Mouse (Mus musculus) embryo, embryonic 9.5 days (tissue): ENCODE measurements around the gene Taf15.

Experiments
- DNase-seq: peaks from one replicate; pipeline ENCODE4 v3.0.0-alpha.2; 2017; ENCODE audit errors: extremely low spot score

The Taf15 gene

GRCm38 (mm10) chr11:83472324-83473234, at the start of gene Taf15:
TSS of gene Taf15 (plus strand) at chr11:83473086.
- DNase-seq: peak; percentile 98

- DNase-seq: peak; percentile 72
Observed at GRCm38 (mm10) chr11:83424681-83425080, 48.2 kb upstream of the Taf15 start.

GRCm38 (mm10) chr11:83426964-83427363, 45.9 kb upstream of the Taf15 start:
- no peak for DNase-seq

DNA sequence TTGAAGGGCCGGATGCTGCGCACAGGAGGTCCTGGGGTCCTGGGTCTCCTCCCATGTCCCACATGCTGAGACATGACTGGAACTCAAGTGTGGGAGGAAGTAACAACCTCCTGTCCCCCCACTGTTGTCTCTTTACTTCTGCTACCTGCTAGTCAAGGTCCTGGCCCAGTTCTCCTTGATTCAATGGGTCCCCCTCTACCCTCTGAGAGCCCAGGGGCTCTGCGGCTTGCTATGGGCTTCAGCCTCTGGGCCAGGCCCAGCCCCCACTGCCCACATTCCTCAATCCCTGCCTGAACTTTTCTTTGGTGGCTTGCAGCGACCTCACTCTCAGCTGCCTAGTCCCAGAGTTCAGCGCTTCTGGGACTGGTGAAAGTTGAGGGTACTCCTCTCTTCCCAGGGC, 43.5 kb upstream of the Taf15 start, which contains the start of gene Gas2l2:
Gene Gas2l2 (minus strand): TSS at position 101 of the 400 bp plus-strand sequence.
- no peak for DNase-seq

- DNase-seq: no peak
Observed at GRCm38 (mm10) chr11:83432533-83432932, 40.4 kb upstream of the Taf15 start.

DNA sequence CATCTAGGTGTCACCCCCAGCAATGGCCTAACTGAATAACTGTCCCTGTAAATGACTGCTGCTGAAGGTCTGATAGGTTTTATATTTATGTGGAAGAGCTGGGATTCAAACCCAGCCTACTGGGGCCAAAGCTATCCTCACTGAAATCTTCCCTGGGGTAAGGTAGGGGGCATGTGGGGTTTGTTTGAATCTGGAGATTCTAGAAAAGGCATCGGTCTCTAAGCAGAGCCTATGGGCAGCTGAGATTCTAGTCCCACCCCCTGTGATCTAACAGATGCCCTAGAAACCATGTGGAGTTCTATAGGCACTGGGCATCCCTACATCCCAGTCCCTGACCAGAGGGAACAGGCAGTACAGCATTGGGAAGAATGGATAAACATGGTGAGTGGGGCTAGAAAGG, 35.5 kb upstream of the Taf15 start, which contains the start of gene 1700020L24Rik:
Gene 1700020L24Rik (plus strand): TSS at position 301 of the 400 bp plus-strand sequence.
- no peak for DNase-seq

GRCm38 (mm10) chr11:83439426-83440060, 33.3 kb upstream of the Taf15 start:
- no peak for DNase-seq

- DNase-seq: peak; percentile 88
Observed at GRCm38 (mm10) chr11:83440081-83441064, 32.5 kb upstream of the Taf15 start.

GRCm38 (mm10) chr11:83441235-83441634, 31.7 kb upstream of the Taf15 start:
- no peak for DNase-seq

- peak; percentile 84 for DNase-seq
Observed at GRCm38 (mm10) chr11:83442596-83443267, 30.2 kb upstream of the Taf15 start.

DNA sequence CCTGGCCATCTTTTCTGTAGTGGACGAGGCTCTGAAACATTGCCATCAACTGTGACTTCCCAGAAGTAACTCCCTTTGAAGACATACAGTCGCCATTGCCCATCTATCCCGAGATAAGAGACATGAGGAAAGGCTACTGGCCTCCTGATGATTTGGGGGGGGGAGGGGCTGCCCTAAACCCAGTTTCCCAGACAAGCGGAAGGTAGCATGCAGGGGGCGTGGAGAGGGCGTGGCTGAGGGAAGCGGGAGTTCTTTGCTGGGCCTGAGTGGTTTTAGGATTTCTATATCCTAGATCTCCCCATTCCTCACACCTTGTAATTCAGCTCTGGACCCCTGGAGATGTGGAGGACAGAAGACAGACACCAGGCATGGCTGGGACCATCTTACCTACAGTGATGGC, 29.1 kb upstream of the Taf15 start:
- no peak for DNase-seq

GRCm38 (mm10) chr11:83445001-83445400, 27.9 kb upstream of the Taf15 start:
- DNase-seq: no peak

- DNase-seq: no peak
Observed at GRCm38 (mm10) chr11:83447612-83448011, 25.3 kb upstream of the Taf15 start.

DNA sequence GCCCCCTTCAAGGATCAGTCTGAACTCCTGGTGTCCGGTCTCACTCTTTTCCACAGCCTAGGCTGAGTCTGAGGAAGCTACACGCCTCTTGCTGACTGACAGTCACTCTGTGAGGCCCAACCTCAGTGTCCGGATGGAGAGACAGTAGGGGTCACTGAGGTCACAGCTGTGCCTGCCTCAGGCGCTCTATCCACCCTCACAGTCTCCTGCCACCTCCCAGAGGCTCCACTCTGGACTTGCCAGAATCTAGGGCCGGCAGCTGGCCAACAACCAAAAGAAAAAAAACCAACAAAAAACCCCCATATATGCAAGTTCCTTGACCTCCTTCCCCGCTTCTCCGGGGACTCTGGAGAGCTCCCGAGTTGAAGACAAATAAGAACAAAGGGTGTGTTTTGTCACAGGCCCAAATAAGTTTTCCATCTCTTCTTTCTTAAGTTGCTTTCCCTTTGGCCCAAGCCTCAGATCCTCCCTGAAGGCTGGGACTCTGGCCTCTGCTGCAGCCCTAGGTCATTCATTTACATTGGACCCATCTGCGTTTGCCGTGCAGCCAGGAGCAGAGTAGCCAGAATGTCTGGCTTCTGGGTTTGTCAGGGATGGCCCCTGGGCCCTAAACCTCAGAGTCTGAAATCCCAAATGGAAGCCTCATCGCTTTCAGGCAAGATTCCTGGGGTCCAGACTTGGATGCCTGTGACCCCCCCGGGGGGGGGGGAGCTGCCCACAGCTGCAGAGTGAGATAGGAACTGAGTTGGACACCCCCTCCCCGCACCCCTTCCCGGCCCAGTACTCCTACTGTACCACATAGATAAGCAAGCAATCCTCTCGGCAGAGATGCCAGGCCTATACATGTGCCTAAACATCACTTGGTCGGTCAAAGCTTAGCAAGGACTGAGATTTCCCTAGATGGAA, 24.6 kb upstream of the Taf15 start:
- DNase-seq: peak; percentile 75

DNA sequence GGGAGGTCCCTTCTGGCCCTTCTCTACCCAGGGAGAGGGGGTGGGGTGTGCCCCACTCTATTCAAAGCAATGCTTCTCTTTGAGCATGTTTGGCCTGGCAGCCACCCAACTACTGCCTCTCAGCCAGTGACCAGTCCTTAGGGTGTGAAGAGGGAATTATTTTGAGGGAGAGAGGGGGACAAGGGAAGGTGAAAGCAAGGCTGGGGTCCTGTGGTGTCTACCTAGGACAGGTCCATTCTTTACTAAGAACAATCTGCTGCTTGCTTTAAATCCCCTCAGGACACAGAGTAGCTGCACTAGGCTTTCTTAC, 24.0 kb upstream of the Taf15 start:
- DNase-seq: no peak

- no peak for DNase-seq
Observed at GRCm38 (mm10) chr11:83449298-83449697, 23.6 kb upstream of the Taf15 start.

GRCm38 (mm10) chr11:83450550-83450949, 22.3 kb upstream of the Taf15 start:
- no peak for DNase-seq

GRCm38 (mm10) chr11:83451281-83451680, 21.6 kb upstream of the Taf15 start:
- no peak for DNase-seq

GRCm38 (mm10) chr11:83454548-83454947, 18.3 kb upstream of the Taf15 start:
- DNase-seq: no peak

GRCm38 (mm10) chr11:83455608-83456007, 17.3 kb upstream of the Taf15 start:
- DNase-seq: no peak
